Mouse (Mus musculus) megakaryocyte, embryonic 14.5 days (primary cell): ENCODE data around the gene Nfya.

Experiments used
- FLI1 ChIP-seq: IDR thresholded peaks from 2 replicates; pipeline ENCODE4 v1.6.1; 2012; ENCODE audit warnings: low read length, inconsistent platforms, mixed read lengths
- GATA1 ChIP-seq: IDR thresholded peaks from 3 replicates; pipeline ENCODE4 v1.6.1; 2012; ENCODE audit warnings: mixed read lengths, low read length, inconsistent platforms, borderline replicate concordance

DNA sequence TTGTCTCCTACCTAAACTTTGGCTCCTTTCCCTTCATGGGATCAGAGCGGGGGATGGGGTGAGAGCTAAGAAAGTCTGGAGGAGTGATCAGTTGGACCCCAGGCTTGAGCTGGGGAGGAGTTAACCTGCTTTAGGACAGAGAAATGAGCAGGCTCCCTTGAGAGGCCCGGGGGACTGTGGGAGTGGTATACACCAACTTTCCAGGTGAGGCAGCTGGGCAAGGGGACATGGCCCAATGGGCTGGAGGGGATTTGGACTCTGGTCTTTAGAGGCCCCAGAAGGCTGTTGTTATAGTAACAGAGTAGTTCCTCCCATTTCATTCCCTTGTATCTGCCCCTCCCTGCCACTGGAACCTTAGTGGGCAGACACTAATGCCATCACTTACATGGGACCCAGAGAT, 46.2 kb upstream of the Nfya start:
- no peak for TF ChIP-seq GATA1
- TF ChIP-seq FLI1, result no peak
